Mouse (Mus musculus) gastrocnemius, adult 2 months (tissue): Measurements from ENCODE around the gene Ubap2l. TPM values are rescaled to one million over a fixed set of nuclear protein-coding genes. Genes with fewer than 3 reads are reported as not detected.
A peak's percentile ranks its signal among the peaks of the same experiment; 100 is the strongest.

Source experiments
- DNase-seq: peaks from one replicate; pipeline ENCODE4 v3.0.0; 2022
- H3K27ac ChIP-seq: fragments of 200-600 bp; 2 replicates; pipeline ENCODE4 v1.8.1; 2022; ENCODE audit warnings: mild to moderate bottlenecking
- H3K4me3 ChIP-seq: fragments of 200-600 bp; 2 replicates; pipeline ENCODE4 v1.8.1; 2022; ENCODE audit warnings: mild to moderate bottlenecking, moderate library complexity
- CTCF ChIP-seq: fragments of 200-600 bp; IDR thresholded peaks from 2 replicates; pipeline ENCODE4 v1.8.1; 2022; ENCODE audit warnings: antibody characterized with exemption, mild to moderate bottlenecking, moderate library complexity
- intact Hi-C: fragments of 180-260 bp; cut with DNase I; formaldehyde crosslinking; loops from one replicate; pipeline ENCODE4 v1.15.1; 2025
- total RNA-seq, 2 experiments: library from RNA; stranded (reverse); gene quantifications; 2 replicates each; pipeline ENCODE4 v1.2.3; 2021

Gene Ubap2l
- total RNA-seq, 2 experiments from 2014 or later: 94.5 to 104 TPM

GRCm38 (mm10) chr3:90081365-90082240 is 29.2 kb upstream of the Ubap2l start:
- no peak for TF ChIP-seq CTCF
- Histone ChIP-seq H3K4me3 (peak overlapping the region; percentile 89), H3K27ac (peak overlapping the region; percentile 65)
- DNase-seq: no peak
- intact Hi-C loops: no loop called here

GRCm38 (mm10) chr3:90080498-90080863 is 28.1 kb upstream of the Ubap2l start:
- Histone ChIP-seq H3K27ac (peak overlapping the region; percentile 96), H3K4me3 (peak overlapping the region; percentile 89)
- no peak for DNase-seq
- no peak for TF ChIP-seq CTCF
- intact Hi-C loops: no loop called here

GRCm38 (mm10) chr3:90079763-90080497 is 27.5 kb upstream of the Ubap2l start:
- H3K27ac ChIP-seq: peak overlapping the region; percentile 96
- TF ChIP-seq CTCF: peak; percentile 18; the same call in 1 of the 2 replicates
- H3K4me3 ChIP-seq: peak overlapping the region; percentile 89
- intact Hi-C loops: loop anchor here (10.0 kb wide), 1 partner anchor 305 kb away; the partner anchor contains the start of gene Ube2q1
- peak; percentile 73 for DNase-seq

GRCm38 (mm10) chr3:90079133-90079762 is 26.8 kb upstream of the Ubap2l start:
- H3K27ac ChIP-seq: peak overlapping the region; percentile 96
- no peak for TF ChIP-seq CTCF
- intact Hi-C loops: loop anchor here (10.0 kb wide), 1 partner anchor 304 kb away; the partner anchor contains the start of gene Ube2q1
- peak overlapping the region; percentile 89 for H3K4me3 ChIP-seq
- peak; percentile 94 for DNase-seq

GRCm38 (mm10) chr3:90078224-90078623 is 25.8 kb upstream of the Ubap2l start:
- no peak for DNase-seq
- no peak overlapping the region for H3K4me3 ChIP-seq
- no peak; the same call in 1 of the 2 replicates for TF ChIP-seq CTCF
- H3K27ac ChIP-seq: peak overlapping the region; percentile 9; the same call in 1 of the 2 replicates
- intact Hi-C loops: loop anchor here (10.0 kb wide), 1 partner anchor 303 kb away; the partner anchor contains the start of gene Ube2q1

- Histone ChIP-seq H3K27ac (peak overlapping the region; percentile 9; the same call in 1 of the 2 replicates), H3K4me3 (peak overlapping the region; percentile 33; the same call in 1 of the 2 replicates)
- peak; percentile 78 for DNase-seq
- intact Hi-C loops: loop anchor here (1.0 to 10.0 kb wide), 2 partner anchors 124 to 302 kb away; partner anchors contain the start of gene Ube2q1
- TF ChIP-seq CTCF: peak; percentile 88
These were observed 24.7 kb upstream of the Ubap2l start for GRCm38 (mm10) chr3:90076921-90077716.

GRCm38 (mm10) chr3:90072294-90072693 is 19.9 kb upstream of the Ubap2l start, which contains the start of gene Tpm3:
Tpm3 (plus strand) TSS chr3:90072649.
- intact Hi-C loops: loop anchor here (10.0 kb wide), 1 partner anchor 297 kb away; the partner anchor contains the start of gene Ube2q1
- TF ChIP-seq CTCF: no peak
- no peak for DNase-seq
- Histone ChIP-seq H3K4me3 (peak within 1 kb of the TSS; percentile 21), H3K27ac (peak within 1 kb of the TSS; percentile 24; the same call in 1 of the 2 replicates)

- no peak for DNase-seq
- intact Hi-C loops: loop anchor here (10.0 kb wide), 1 partner anchor 295 kb away; the partner anchor contains the start of gene Ube2q1
- Histone ChIP-seq H3K27ac (no peak overlapping the region; the same call in 1 of the 2 replicates), H3K4me3 (no peak overlapping the region)
- TF ChIP-seq CTCF: no peak
These were observed 17.3 kb upstream of the Ubap2l start for GRCm38 (mm10) chr3:90069688-90070087.

- no peak for TF ChIP-seq CTCF
- no peak for DNase-seq
- Histone ChIP-seq H3K27ac (no peak overlapping the region), H3K4me3 (no peak overlapping the region)
- intact Hi-C loops: no loop called here
These were observed 15.4 kb upstream of the Ubap2l start for GRCm38 (mm10) chr3:90067851-90068250.

- TF ChIP-seq CTCF: peak; percentile 91
- no peak overlapping the region for H3K4me3 ChIP-seq
- intact Hi-C loops: no loop called here
- no peak overlapping the region for H3K27ac ChIP-seq
- no peak for DNase-seq
These were observed 13.1 kb upstream of the Ubap2l start for GRCm38 (mm10) chr3:90065553-90065952.

GRCm38 (mm10) chr3:90064383-90064782 is 12.0 kb upstream of the Ubap2l start:
- Histone ChIP-seq H3K27ac (no peak overlapping the region), H3K4me3 (no peak overlapping the region)
- peak; percentile 18; the same call in 1 of the 2 replicates for TF ChIP-seq CTCF
- intact Hi-C loops: no loop called here
- no peak for DNase-seq
